Mouse (Mus musculus) ZHBTc4 (cell line): ENCODE measurements around the gene Fam131a.

Source experiments
- DNase-seq: peaks from one replicate; pipeline ENCODE4 v3.0.0-alpha.2; 2011; ENCODE audit warnings: low read depth, low spot score

Fam131a gene

GRCm38 (mm10) chr16:20695622-20696323 lies 2.7 kb downstream of the Fam131a start:
- peak; percentile 75 for DNase-seq

GRCm38 (mm10) chr16:20699266-20699665 lies 6.2 kb downstream of the Fam131a start:
- no peak for DNase-seq

GRCm38 (mm10) chr16:20700036-20700435 lies 7.0 kb downstream of the Fam131a start:
- DNase-seq: no peak

GRCm38 (mm10) chr16:20701316-20701715 lies 8.3 kb downstream of the Fam131a start:
- no peak for DNase-seq

- peak; percentile 64 for DNase-seq
These were observed 8.9 kb downstream of the Fam131a start for GRCm38 (mm10) chr16:20701729-20702521.

GRCm38 (mm10) chr16:20702522-20702893 lies 9.5 kb downstream of the Fam131a start:
- peak; percentile 89 for DNase-seq

- DNase-seq: no peak
These were observed 10.0 kb downstream of the Fam131a start for GRCm38 (mm10) chr16:20703071-20703470.

GRCm38 (mm10) chr16:20703699-20704400 lies 10.8 kb downstream of the Fam131a start:
- no peak for DNase-seq

GRCm38 (mm10) chr16:20705786-20706185 lies 12.7 kb downstream of the Fam131a start:
- no peak for DNase-seq

- no peak for DNase-seq
These were observed 13.5 kb downstream of the Fam131a start for GRCm38 (mm10) chr16:20706407-20707055.

- no peak for DNase-seq
These were observed 15.3 kb downstream of the Fam131a start for GRCm38 (mm10) chr16:20708220-20708938.

- DNase-seq: peak; percentile 50
These were observed 16.1 kb downstream of the Fam131a start for GRCm38 (mm10) chr16:20708939-20709734.

GRCm38 (mm10) chr16:20710370-20710769 lies 17.3 kb downstream of the Fam131a start:
- no peak for DNase-seq

GRCm38 (mm10) chr16:20710810-20711209 lies 17.8 kb downstream of the Fam131a start:
- peak; percentile 61 for DNase-seq

- DNase-seq: no peak
These were observed 19.1 kb downstream of the Fam131a start for GRCm38 (mm10) chr16:20712190-20712589.

GRCm38 (mm10) chr16:20712889-20713288 lies 19.8 kb downstream of the Fam131a start:
- no peak for DNase-seq

GRCm38 (mm10) chr16:20714307-20715080 lies 21.5 kb downstream of the Fam131a start:
- DNase-seq: peak; percentile 79

GRCm38 (mm10) chr16:20715161-20715560 lies 22.1 kb downstream of the Fam131a start:
- DNase-seq: no peak

- DNase-seq: no peak
These were observed 22.5 kb downstream of the Fam131a start for GRCm38 (mm10) chr16:20715566-20715965.
